Mouse (Mus musculus) small intestine, adult 2 months (tissue): ENCODE results near the gene Ltbp3.

ENCODE experiments used
- CTCF ChIP-seq: fragments of 200-500 bp; IDR thresholded peaks from 2 replicates; pipeline ENCODE4 v1.5.1; 2012; ENCODE audit warnings: low read depth, mild to moderate bottlenecking, control low read depth, inconsistent platforms, low read length, moderate library complexity, mixed read lengths; ENCODE audit not compliant: insufficient replicate concordance, insufficient read length; ENCODE audit errors: extremely low read depth
- POLR2A ChIP-seq: fragments of 200-500 bp; IDR thresholded peaks from 2 replicates; pipeline ENCODE4 v1.6.1; 2012; ENCODE audit warnings: low read depth, mild to moderate bottlenecking, control low read depth, inconsistent platforms, low read length, moderate library complexity

DNA sequence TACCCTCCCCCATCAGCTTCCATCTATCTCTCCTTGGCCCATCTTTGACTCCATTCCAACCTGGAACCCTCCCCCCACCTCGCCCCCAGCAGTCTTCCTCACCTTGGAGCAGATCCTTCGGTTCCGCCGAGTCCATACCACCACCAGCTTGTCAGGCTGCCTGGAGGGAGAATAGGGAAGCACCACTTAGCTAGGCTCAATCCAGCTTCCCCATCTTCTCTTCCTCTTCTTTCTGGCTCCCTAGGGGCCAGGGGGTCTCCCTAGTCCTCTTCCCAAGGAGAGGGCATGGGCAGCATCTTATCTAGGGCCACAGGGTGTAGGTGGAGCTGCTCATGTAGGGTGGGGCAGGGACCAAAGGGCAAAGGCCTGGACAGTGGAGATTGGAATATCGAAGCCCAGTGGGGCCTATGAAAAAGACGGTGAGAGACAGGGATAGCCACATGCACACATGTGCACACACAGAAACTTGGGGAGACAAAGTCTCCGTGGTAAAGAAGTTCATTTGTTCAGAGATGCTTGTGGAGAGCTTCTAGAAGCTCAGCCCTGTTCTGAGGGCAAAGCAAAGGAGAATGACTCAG lies 17.8 kb upstream of the Ltbp3 start:
- no peak for TF ChIP-seq POLR2A
- TF ChIP-seq CTCF = no peak
